Mouse (Mus musculus): Measurements from ENCODE around the gene Rbck1. TPM values are rescaled to one million over a fixed set of nuclear protein-coding genes. Genes with fewer than 3 reads are reported as not detected.

The Rbck1 gene
- polyA plus RNA-seq, 1 experiment from 2014 or later, result 31.0 TPM

DNA sequence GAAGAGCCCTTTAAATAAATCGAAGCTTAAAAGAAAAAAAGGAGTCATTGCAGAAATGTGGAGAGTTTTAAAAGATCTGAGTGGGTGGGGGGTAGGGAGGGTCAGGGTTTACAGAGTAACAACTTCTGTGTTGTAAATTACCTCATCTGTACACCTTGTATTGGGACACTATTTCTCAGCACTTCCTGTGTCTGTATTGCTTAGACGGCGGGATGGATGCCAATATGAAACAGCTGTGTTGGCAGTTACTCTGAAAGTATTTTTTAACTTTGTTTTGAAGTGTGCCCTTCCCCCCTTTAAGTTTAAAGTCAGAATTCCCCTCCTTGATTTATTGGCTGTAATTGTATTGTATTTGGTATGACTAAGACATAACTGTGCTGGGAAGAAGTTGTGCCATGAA, 51.0 kb downstream of the Rbck1 start:
- Histone ChIP-seq H3K4me2 (ENCODE audit: low read depth, low read length) (no peak overlapping the region), H3K27me3 (ENCODE audit: insufficient read depth, low read length) (no peaks in the 10 kb centered on the region), H3K9ac (replicated peaks) (no peak overlapping the region), H3K9me3 (ENCODE audit: low read length) (no peaks in the 10 kb centered on the region), H3K36me3 (replicated peaks; ENCODE audit: insufficient read depth, low read length) (peaks cover 61% of the 10 kb centered on the region), H3K4me1 (ENCODE audit: insufficient read depth) (no peaks in the 10 kb centered on the region), H3K27ac (ENCODE audit: low read depth) (no peak overlapping the region), H3K4me3 (ENCODE audit: low read depth, low read length) (no peak overlapping the region)
- no peak for ATAC-seq
- TF ChIP-seq EP300 (IDR thresholded peaks at IDR 0.05; ENCODE audit: low read depth) (no peak), CTCF (IDR thresholded peaks at IDR 0.05; ENCODE audit: low read depth) (no peak)
- no peak for DNase-seq
- whole genome bisulfite sequencing (ENCODE audit: insufficient replicate concordance), result 78% methylated on average over 3 of the region's 3 CpGs

- no peak overlapping the region for H3K4me3 ChIP-seq (ENCODE audit: low read depth, low read length)
- no peak for ATAC-seq
- H3K9me3 ChIP-seq (ENCODE audit: low read length), result no peaks in the 10 kb centered on the region
- H3K4me2 ChIP-seq (ENCODE audit: low read depth, low read length), result no peak overlapping the region
- H3K27ac ChIP-seq (ENCODE audit: low read depth), result no peak overlapping the region
- H3K4me1 ChIP-seq (ENCODE audit: insufficient read depth), result no peaks in the 10 kb centered on the region
- no peak for DNase-seq
- peak; percentile 34 for TF ChIP-seq CTCF (IDR thresholded peaks at IDR 0.05; ENCODE audit: low read depth)
- no peak for TF ChIP-seq EP300 (IDR thresholded peaks at IDR 0.05; ENCODE audit: low read depth)
- no peak overlapping the region for H3K9ac ChIP-seq (replicated peaks)
- H3K36me3 ChIP-seq (replicated peaks; ENCODE audit: insufficient read depth, low read length), result peaks cover 63% of the 10 kb centered on the region
- 78% methylated on average over 2 of the region's 2 CpGs for WGBS (ENCODE audit: insufficient replicate concordance)
- H3K27me3 ChIP-seq (ENCODE audit: insufficient read depth, low read length), result no peaks in the 10 kb centered on the region
Measured at GRCm38 (mm10) chr2:152273639-152274038, 58.8 kb downstream of the Rbck1 start.

Other genes with a start within 250 kb of the Rbck1 start
- 8.2 and 8.7 TPM in 2 replicates for gene Srxn1, start 227.1 kb downstream of the Rbck1 start, polyA plus RNA-seq (2015; fragmentation: Nextera tagmentation; extraction: Ambion mirVana)
- gene Tcf15, start 189.1 kb downstream of the Rbck1 start, polyA plus RNA-seq (2015; fragmentation: Nextera tagmentation; extraction: Ambion mirVana), result 0.14 and 0.18 TPM in 2 replicates
- 40.5 and 43.1 TPM in 2 replicates for gene Csnk2a1, start 105.8 kb downstream of the Rbck1 start, polyA plus RNA-seq (2015; fragmentation: Nextera tagmentation; extraction: Ambion mirVana)
- 7.8 and 8.3 TPM in 2 replicates for gene Tbc1d20, start 38.8 kb downstream of the Rbck1 start, polyA plus RNA-seq (2015; fragmentation: Nextera tagmentation; extraction: Ambion mirVana)
- gene Trib3, start 11.4 kb upstream of the Rbck1 start, polyA plus RNA-seq (2015; fragmentation: Nextera tagmentation; extraction: Ambion mirVana), result 4.1 and 5.5 TPM in 2 replicates
- not detected in 2 replicates for gene Nrsn2, start 44.0 kb upstream of the Rbck1 start, polyA plus RNA-seq (2015; fragmentation: Nextera tagmentation; extraction: Ambion mirVana)
- gene Sox12, start 65.4 kb upstream of the Rbck1 start, polyA plus RNA-seq (2015; fragmentation: Nextera tagmentation; extraction: Ambion mirVana), result 1.2 and 1.3 TPM in 2 replicates
- 6.4 and 7.4 TPM in 2 replicates for gene Zcchc3, start 82.4 kb upstream of the Rbck1 start, polyA plus RNA-seq (2015; fragmentation: Nextera tagmentation; extraction: Ambion mirVana)
- gene 6820408C15Rik, start 82.9 kb upstream of the Rbck1 start, polyA plus RNA-seq (2015; fragmentation: Nextera tagmentation; extraction: Ambion mirVana), result 0.13 and 0.42 TPM in 2 replicates
- gene Defb23, start 132.0 kb upstream of the Rbck1 start, polyA plus RNA-seq (2015; fragmentation: Nextera tagmentation; extraction: Ambion mirVana), result not detected in 2 replicates
- gene Defb20, start 144.4 kb upstream of the Rbck1 start, polyA plus RNA-seq (2015; fragmentation: Nextera tagmentation; extraction: Ambion mirVana), result not detected in 2 replicates
- gene Defb22, start 157.5 kb upstream of the Rbck1 start, polyA plus RNA-seq (2015; fragmentation: Nextera tagmentation; extraction: Ambion mirVana), result not detected in 2 replicates
- gene Defb26, start 179.0 kb upstream of the Rbck1 start, polyA plus RNA-seq (2015; fragmentation: Nextera tagmentation; extraction: Ambion mirVana), result not detected in 2 replicates
- gene Defb28, start 185.6 kb upstream of the Rbck1 start, polyA plus RNA-seq (2015; fragmentation: Nextera tagmentation; extraction: Ambion mirVana), result not detected in 2 replicates
- not detected in 2 replicates for gene Defb29, start 207.4 kb upstream of the Rbck1 start, polyA plus RNA-seq (2015; fragmentation: Nextera tagmentation; extraction: Ambion mirVana)
- gene Gm17416, start 236.7 kb upstream of the Rbck1 start, polyA plus RNA-seq (2015; fragmentation: Nextera tagmentation; extraction: Ambion mirVana), result not detected in 2 replicates
- gene Defb21, start 240.1 kb upstream of the Rbck1 start, polyA plus RNA-seq (2015; fragmentation: Nextera tagmentation; extraction: Ambion mirVana), result not detected in 2 replicates
- gene Defb19, start 247.7 kb upstream of the Rbck1 start, polyA plus RNA-seq (2015; fragmentation: Nextera tagmentation; extraction: Ambion mirVana), result not detected in 2 replicates